Mouse (Mus musculus) left cerebral cortex, adult 9 months (tissue): ENCODE measurements at regions not wholly inside any gene's neighbourhood (a gene's known extent, or its start where the extent isn't known, plus 50 kb on each side); places are given as distances from the start of the nearest gene placed in this dataset.

ENCODE experiments used
- DNase-seq, 2 experiments: peaks; one replicate each; pipeline ENCODE4 v3.0.0; 2022; ENCODE audit warnings: low spot score in 2 of 2

- no peak for DNase-seq
These were observed 81.4 kb downstream of the Tfap2b start for GRCm38 (mm10) chr1:19290098-19290497.

GRCm38 (mm10) chr1:19321598-19321997 is 112.9 kb downstream of the Tfap2b start:
- DNase-seq: no peak

GRCm38 (mm10) chr1:19336062-19336461 is 127.3 kb downstream of the Tfap2b start:
- no peak for DNase-seq

GRCm38 (mm10) chr1:19337207-19337606 is 128.5 kb downstream of the Tfap2b start:
- DNase-seq: no peak

GRCm38 (mm10) chr1:19344445-19344844 is 135.7 kb downstream of the Tfap2b start:
- no peak for DNase-seq

- peak in 1 of 2 experiments; percentile 1 for DNase-seq
These were observed 141.8 kb downstream of the Tfap2b start for GRCm38 (mm10) chr1:19350495-19350894.

GRCm38 (mm10) chr1:19384856-19385255 is 176.1 kb downstream of the Tfap2b start:
- no peak for DNase-seq

- DNase-seq: no peak
These were observed 180.3 kb downstream of the Tfap2b start for GRCm38 (mm10) chr1:19388864-19389505.

GRCm38 (mm10) chr1:19407556-19407955 is 198.8 kb downstream of the Tfap2b start:
- DNase-seq: no peak

GRCm38 (mm10) chr1:19412345-19412744 is 203.6 kb downstream of the Tfap2b start:
- no peak for DNase-seq

- no peak for DNase-seq
These were observed 212.4 kb downstream of the Tfap2b start for GRCm38 (mm10) chr1:19421116-19421515.

GRCm38 (mm10) chr1:19450786-19451185 is 242.1 kb downstream of the Tfap2b start:
- no peak for DNase-seq

GRCm38 (mm10) chr1:19458646-19459441 is 250.1 kb downstream of the Tfap2b start:
- DNase-seq: no peak

GRCm38 (mm10) chr1:19459876-19460275 is 251.2 kb downstream of the Tfap2b start:
- DNase-seq: peak in 1 of 2 experiments; percentile 3

GRCm38 (mm10) chr1:19473561-19473960 is 264.8 kb downstream of the Tfap2b start:
- no peak for DNase-seq
